Mouse (Mus musculus) lung, embryonic 15.5 days (tissue): ENCODE data around the gene Macf1. TPM values are rescaled to one million over a fixed set of nuclear protein-coding genes. Genes with fewer than 3 reads are reported as not detected.

ENCODE experiments used
- ATAC-seq: fragments of 200-750 bp; cut with Nextera tagmentation; 2 replicates; pipeline ENCODE4 v1.8.0; 2017; ENCODE audit warnings: moderate number of reproducible peaks, borderline replicate concordance; ENCODE audit not compliant: low FRiP score, low TSS enrichment; ENCODE audit errors: extremely low read depth
- H3K27ac ChIP-seq: fragments of 300-500 bp; sonication (generic); 2 replicates; pipeline ENCODE4 v1.5.1; 2015; ENCODE audit warnings: moderate library complexity, mild to moderate bottlenecking, inconsistent platforms
- H3K27me3 ChIP-seq: fragments of 300-500 bp; sonication (generic); 2 replicates; pipeline ENCODE4 v1.6.1; 2015; ENCODE audit warnings: inconsistent platforms
- H3K36me3 ChIP-seq: fragments of 300-500 bp; sonication (generic); 2 replicates; pipeline ENCODE4 v1.6.1; 2015; ENCODE audit warnings: inconsistent platforms
- H3K4me1 ChIP-seq: fragments of 300-500 bp; sonication (generic); 2 replicates; pipeline ENCODE4 v1.6.1; 2015; ENCODE audit warnings: inconsistent platforms
- H3K4me2 ChIP-seq: fragments of 300-500 bp; sonication (generic); 2 replicates; pipeline ENCODE4 v1.6.1; 2015; ENCODE audit warnings: inconsistent platforms, mild to moderate bottlenecking, moderate library complexity
- H3K4me3 ChIP-seq: fragments of 300-500 bp; sonication (generic); 2 replicates; pipeline ENCODE4 v1.5.1; 2015; ENCODE audit warnings: mild to moderate bottlenecking, inconsistent platforms
- H3K9ac ChIP-seq: fragments of 300-500 bp; sonication (generic); 2 replicates; pipeline ENCODE4 v1.6.1; 2015; ENCODE audit warnings: inconsistent platforms
- H3K9me3 ChIP-seq: fragments of 300-500 bp; sonication (generic); 2 replicates; pipeline ENCODE4 v1.6.1; 2016; ENCODE audit warnings: inconsistent platforms
- WGBS: fragments of 180-500 bp; shearing (Covaris S2); methylation state at CpG from one replicate; pipeline ENCODE4 v1.1.7; 2015; 5-methylcytosine and 5-hydroxymethylcytosine counted together
- polyA plus RNA-seq: library from polyadenylated mRNA; unstranded; fragments of >200 nt; fragmentation: Nextera tagmentation; extraction: Ambion mirVana; gene quantifications from 2 replicates; pipeline ENCODE4 v1.2.1, GENCODE M21; 2015

The Macf1 gene
- polyA plus RNA-seq, 1 experiment from 2014 or later, result 73.1 TPM

GRCm38 (mm10) chr4:123611241-123611640, 72.9 kb downstream of the Macf1 start:
- Histone ChIP-seq H3K27ac (no peak overlapping the region), H3K4me1 (peaks cover 34% of the 10 kb centered on the region), H3K4me2 (peak overlapping the region; percentile 39), H3K4me3 (peak overlapping the region; percentile 40), H3K9ac (no peak overlapping the region), H3K9me3 (no peaks in the 10 kb centered on the region), H3K36me3 (peaks cover 11% of the 10 kb centered on the region; the same call in 1 of the 2 replicates), H3K27me3 (no peaks in the 10 kb centered on the region)
- no peak for ATAC-seq
- WGBS, result 94% methylated on average over 2 of the region's 2 CpGs

GRCm38 (mm10) chr4:123607174-123607573, 77.0 kb downstream of the Macf1 start:
- Histone ChIP-seq H3K9me3 (no peaks in the 10 kb centered on the region), H3K4me3 (no peak overlapping the region), H3K27ac (no peak overlapping the region), H3K4me2 (no peak overlapping the region), H3K4me1 (peaks cover 37% of the 10 kb centered on the region), H3K36me3 (peaks cover 11% of the 10 kb centered on the region; the same call in 1 of the 2 replicates), H3K9ac (no peak overlapping the region), H3K27me3 (no peaks in the 10 kb centered on the region)
- 97% methylated on average over 1 of the region's 1 CpGs for WGBS
- no peak for ATAC-seq

- H3K4me3 ChIP-seq, result no peak overlapping the region
- H3K9me3 ChIP-seq, result no peaks in the 10 kb centered on the region
- no peaks in the 10 kb centered on the region for H3K27me3 ChIP-seq
- H3K36me3 ChIP-seq, result peaks cover 11% of the 10 kb centered on the region; the same call in 1 of the 2 replicates
- H3K27ac ChIP-seq, result no peak overlapping the region
- H3K4me2 ChIP-seq, result no peak overlapping the region
- H3K4me1 ChIP-seq, result peaks cover 36% of the 10 kb centered on the region
- H3K9ac ChIP-seq, result no peak overlapping the region
- ATAC-seq, result no peak
- WGBS, result 28% methylated on average over 5 of the region's 5 CpGs
These were observed 78.2 kb downstream of the Macf1 start for GRCm38 (mm10) chr4:123605948-123606347.

- no peak for ATAC-seq
- Histone ChIP-seq H3K4me2 (peak overlapping the region; percentile 11; the same call in 1 of the 2 replicates), H3K36me3 (peaks cover 11% of the 10 kb centered on the region; the same call in 1 of the 2 replicates), H3K27ac (no peak overlapping the region), H3K4me3 (no peak overlapping the region), H3K9me3 (no peaks in the 10 kb centered on the region), H3K4me1 (peaks cover 39% of the 10 kb centered on the region), H3K27me3 (no peaks in the 10 kb centered on the region), H3K9ac (no peak overlapping the region)
- WGBS, result 70% methylated on average over 1 of the region's 1 CpGs
These were observed 78.9 kb downstream of the Macf1 start for GRCm38 (mm10) chr4:123605309-123605708.

- ATAC-seq, result no peak
- no peak overlapping the region for H3K9ac ChIP-seq
- no peak overlapping the region for H3K27ac ChIP-seq
- H3K4me1 ChIP-seq, result peaks cover 53% of the 10 kb centered on the region
- WGBS, result 80% methylated on average over 2 of the region's 2 CpGs
- no peak overlapping the region for H3K4me3 ChIP-seq
- H3K36me3 ChIP-seq, result peaks cover 6% of the 10 kb centered on the region; the same call in 1 of the 2 replicates
- no peaks in the 10 kb centered on the region for H3K9me3 ChIP-seq
- H3K27me3 ChIP-seq, result no peaks in the 10 kb centered on the region
- no peak overlapping the region; the same call in 1 of the 2 replicates for H3K4me2 ChIP-seq
These were observed 81.4 kb downstream of the Macf1 start for GRCm38 (mm10) chr4:123602700-123603261.

- H3K36me3 ChIP-seq, result no peaks in the 10 kb centered on the region
- no peak overlapping the region for H3K9ac ChIP-seq
- no peaks in the 10 kb centered on the region for H3K9me3 ChIP-seq
- 64% methylated on average over 1 of the region's 1 CpGs for WGBS
- H3K27ac ChIP-seq, result 0 out of 2 replicates have a peak overlapping the region, but pooled peaks have one; percentile 2
- H3K4me3 ChIP-seq, result no peak overlapping the region
- H3K4me2 ChIP-seq, result no peak overlapping the region
- no peaks in the 10 kb centered on the region for H3K27me3 ChIP-seq
- no peak for ATAC-seq
- H3K4me1 ChIP-seq, result peaks cover 53% of the 10 kb centered on the region
These were observed 83.1 kb downstream of the Macf1 start for GRCm38 (mm10) chr4:123601036-123601435.

GRCm38 (mm10) chr4:123598519-123599228, 85.5 kb downstream of the Macf1 start:
- peak; percentile 19; the same call in 1 of the 2 replicates for ATAC-seq
- no peaks in the 10 kb centered on the region for H3K36me3 ChIP-seq
- H3K4me2 ChIP-seq, result no peak overlapping the region; the same call in 1 of the 2 replicates
- H3K4me3 ChIP-seq, result no peak overlapping the region
- no peak overlapping the region for H3K9ac ChIP-seq
- WGBS, result 51% methylated on average over 11 of the region's 11 CpGs
- peaks cover 54% of the 10 kb centered on the region for H3K4me1 ChIP-seq
- H3K27ac ChIP-seq, result peak overlapping the region; percentile 55; the same call in 1 of the 2 replicates
- no peaks in the 10 kb centered on the region for H3K9me3 ChIP-seq
- no peaks in the 10 kb centered on the region for H3K27me3 ChIP-seq

GRCm38 (mm10) chr4:123594381-123594806, 89.8 kb downstream of the Macf1 start:
- H3K4me1 ChIP-seq, result peaks cover 64% of the 10 kb centered on the region
- peak overlapping the region; percentile 1; the same call in 1 of the 2 replicates for H3K4me2 ChIP-seq
- H3K4me3 ChIP-seq, result no peak overlapping the region
- H3K9me3 ChIP-seq, result no peaks in the 10 kb centered on the region
- no peak overlapping the region for H3K9ac ChIP-seq
- H3K27me3 ChIP-seq, result no peaks in the 10 kb centered on the region
- no peaks in the 10 kb centered on the region for H3K36me3 ChIP-seq
- H3K27ac ChIP-seq, result peak overlapping the region; percentile 55
- peak; percentile 50; the same call in 1 of the 2 replicates for ATAC-seq
- WGBS, result 34% methylated on average over 5 of the region's 5 CpGs

- Histone ChIP-seq H3K36me3 (no peaks in the 10 kb centered on the region), H3K9me3 (no peaks in the 10 kb centered on the region), H3K27ac (peak overlapping the region; percentile 55), H3K4me3 (no peak overlapping the region), H3K9ac (no peak overlapping the region), H3K27me3 (no peaks in the 10 kb centered on the region), H3K4me2 (peak overlapping the region; percentile 17), H3K4me1 (peaks cover 64% of the 10 kb centered on the region)
- 19% methylated on average over 3 of the region's 3 CpGs for WGBS
- peak; percentile 78 for ATAC-seq
These were observed 90.5 kb downstream of the Macf1 start for GRCm38 (mm10) chr4:123593664-123594063.

- Histone ChIP-seq H3K4me3 (no peak overlapping the region), H3K4me2 (no peak overlapping the region), H3K9ac (no peak overlapping the region), H3K27me3 (no peaks in the 10 kb centered on the region), H3K36me3 (no peaks in the 10 kb centered on the region), H3K9me3 (no peaks in the 10 kb centered on the region), H3K4me1 (peaks cover 64% of the 10 kb centered on the region), H3K27ac (no peak overlapping the region)
- no peak for ATAC-seq
- 78% methylated on average over 5 of the region's 5 CpGs for WGBS
These were observed 92.1 kb downstream of the Macf1 start for GRCm38 (mm10) chr4:123592046-123592445.

- no peaks in the 10 kb centered on the region for H3K27me3 ChIP-seq
- H3K4me2 ChIP-seq, result no peak overlapping the region
- H3K27ac ChIP-seq, result no peak overlapping the region
- peaks cover 64% of the 10 kb centered on the region for H3K4me1 ChIP-seq
- H3K4me3 ChIP-seq, result no peak overlapping the region
- WGBS, result 60% methylated on average over 4 of the region's 4 CpGs
- no peaks in the 10 kb centered on the region for H3K36me3 ChIP-seq
- no peak for ATAC-seq
- no peaks in the 10 kb centered on the region for H3K9me3 ChIP-seq
- H3K9ac ChIP-seq, result no peak overlapping the region
These were observed 93.0 kb downstream of the Macf1 start for GRCm38 (mm10) chr4:123591026-123591635.

- H3K4me2 ChIP-seq, result no peak overlapping the region
- H3K4me1 ChIP-seq, result peaks cover 60% of the 10 kb centered on the region
- no peak overlapping the region for H3K4me3 ChIP-seq
- H3K27ac ChIP-seq, result peak overlapping the region; percentile 59
- no peaks in the 10 kb centered on the region for H3K9me3 ChIP-seq
- no peak for ATAC-seq
- H3K27me3 ChIP-seq, result no peaks in the 10 kb centered on the region
- WGBS, result 54% methylated on average over 3 of the region's 3 CpGs
- H3K36me3 ChIP-seq, result no peaks in the 10 kb centered on the region
- H3K9ac ChIP-seq, result no peak overlapping the region
These were observed 94.7 kb downstream of the Macf1 start for GRCm38 (mm10) chr4:123589496-123589895.
